Mouse (Mus musculus): ENCODE data around the gene Epha2. TPM values are rescaled to one million over a fixed set of nuclear protein-coding genes. Genes with fewer than 3 reads are reported as not detected.
A peak's percentile ranks its signal among the peaks of the same experiment; 100 is the strongest.

Gene Epha2
- total and polyA plus RNA-seq, 3 experiments: 11.7 to 19.4 (median 18.0) TPM

GRCm38 (mm10) chr4:141367997-141368791 is 67.2 kb downstream of the Epha2 start, which contains the start of gene Fam131c:
Gene Fam131c (plus strand): TSS chr4:141368220.
- peak; percentile 64 for DNase-seq

- no peak for DNase-seq
These were observed 71.4 kb downstream of the Epha2 start for GRCm38 (mm10) chr4:141372426-141372825.

Small RNA genes within 50 kb of the gene (microRNA-seq; reads per million reads assigned to microRNA genes)
- gene Gm25690: 0 reads per million in 2 experiments

Other genes starting within 250 kb of the Epha2 start
- gene Crocc, start 240.7 kb upstream of the Epha2 start, total RNA-seq (2021): 1 to 10 TPM; 5.6 to 7.4 TPM
- 7.1 and 10.5 TPM in 2 replicates for gene Crocc, start 240.7 kb upstream of the Epha2 start, polyA plus RNA-seq (2012; rRNA removed)
- gene Necap2, start 222.9 kb upstream of the Epha2 start, total RNA-seq (2021): 10 to 100 TPM; 55.8 to 65.3 TPM
- gene Necap2, start 222.9 kb upstream of the Epha2 start, polyA plus RNA-seq (2012; rRNA removed): 54.8 and 63.7 TPM in 2 replicates
- gene Spata21, start 212.9 kb upstream of the Epha2 start, total RNA-seq (2021): not detected
- not detected in 2 replicates for gene Spata21, start 212.9 kb upstream of the Epha2 start, polyA plus RNA-seq (2012; rRNA removed)
- gene Szrd1, start 161.5 kb upstream of the Epha2 start, total RNA-seq (2021): 100 to 1,000 TPM; 130 to 135 TPM
- 65.0 and 75.7 TPM in 2 replicates for gene Szrd1, start 161.5 kb upstream of the Epha2 start, polyA plus RNA-seq (2012; rRNA removed)
- gene Fbxo42, start 153.3 kb upstream of the Epha2 start, total RNA-seq (2021): 10 to 100 TPM; 19.9 to 22.2 TPM
- 11.3 and 11.4 TPM in 2 replicates for gene Fbxo42, start 153.3 kb upstream of the Epha2 start, polyA plus RNA-seq (2012; rRNA removed)
- gene Rsg1, start 87.3 kb upstream of the Epha2 start, total RNA-seq (2021): 1 to 10 TPM in 1 of 2 experiments, under 1 TPM in 1; 0.86 to 1.1 TPM
- 1.7 and 2.3 TPM in 2 replicates for gene Rsg1, start 87.3 kb upstream of the Epha2 start, polyA plus RNA-seq (2012; rRNA removed)
- 10 to 100 TPM; 50.9 to 65.1 TPM for gene Arhgef19, start 61.7 kb upstream of the Epha2 start, total RNA-seq (2021)
- 58.3 and 75.8 TPM in 2 replicates for gene Arhgef19, start 61.7 kb upstream of the Epha2 start, polyA plus RNA-seq (2012; rRNA removed)
- 1 to 10 TPM in 1 of 2 experiments, under 1 TPM in 1; 0.86 to 4.5 TPM for gene Fam131c, start 67.0 kb downstream of the Epha2 start, total RNA-seq (2021)
- gene Fam131c, start 67.0 kb downstream of the Epha2 start, polyA plus RNA-seq (2012; rRNA removed): 3.1 and 9.5 TPM in 2 replicates
- gene Clcnka, start 97.5 kb downstream of the Epha2 start, total RNA-seq (2021): not detected
- 0.04 and 0.07 TPM in 2 replicates for gene Clcnka, start 97.5 kb downstream of the Epha2 start, polyA plus RNA-seq (2012; rRNA removed)
- gene Clcnkb, start 114.8 kb downstream of the Epha2 start, total RNA-seq (2021): not detected
- not detected in 2 replicates for gene Clcnkb, start 114.8 kb downstream of the Epha2 start, polyA plus RNA-seq (2012; rRNA removed)
- gene Hspb7, start 119.5 kb downstream of the Epha2 start, total RNA-seq (2021): 1 to 10 TPM in 1 of 2 experiments, under 1 TPM in 1; 0.26 to 1.1 TPM
- 1.1 and 1.2 TPM in 2 replicates for gene Hspb7, start 119.5 kb downstream of the Epha2 start, polyA plus RNA-seq (2012; rRNA removed)
- under 1 TPM; 0.32 to 0.55 TPM for gene Srarp, start 134.9 kb downstream of the Epha2 start, total RNA-seq (2021)
- 0.22 TPM in 1 of 2 replicates, not detected in the other for gene Srarp, start 134.9 kb downstream of the Epha2 start, polyA plus RNA-seq (2012; rRNA removed)
- 10 to 100 TPM; 15.8 to 18.7 TPM for gene Zbtb17, start 143.4 kb downstream of the Epha2 start, total RNA-seq (2021)
- 26.5 and 34.4 TPM in 2 replicates for gene Zbtb17, start 143.4 kb downstream of the Epha2 start, polyA plus RNA-seq (2012; rRNA removed)
- gene Spen, start 237.4 kb downstream of the Epha2 start, total RNA-seq (2021): 10 to 100 TPM; 37.8 to 55.3 TPM
- gene Spen, start 237.4 kb downstream of the Epha2 start, polyA plus RNA-seq (2012; rRNA removed): 63.9 and 76.4 TPM in 2 replicates